Mouse (Mus musculus) CH12.LX (cell line): ENCODE results near the gene Arhgap42. TPM values are rescaled to one million over a fixed set of nuclear protein-coding genes. Genes with fewer than 3 reads are reported as not detected.

Experiments used
- DNase-seq: peaks from one replicate; pipeline ENCODE4 v3.0.0-alpha.2; 2013; ENCODE audit errors: extremely low read depth
- H3K27ac ChIP-seq: 2 replicates; pipeline ENCODE4 v1.5.1; 2012; ENCODE audit warnings: low read depth, mild to moderate bottlenecking, control low read depth, moderate library complexity; ENCODE audit not compliant: insufficient read depth
- H3K27me3 ChIP-seq: replicated peaks from 2 replicates; pipeline ENCODE3; 2012; ENCODE audit warnings: inconsistent platforms
- H3K36me3 ChIP-seq, 2 experiments: replicated peaks in 1 of 2; 2 replicates each; pipeline versions ENCODE3 to v1.6.1; 2012; ENCODE audit warnings: inconsistent platforms in 1 of 2, low read length in 1 of 2, mild to moderate bottlenecking in 1 of 2, mixed read lengths in 1 of 2, moderate library complexity in 1 of 2; ENCODE audit not compliant: control insufficient read depth in 1 of 2, insufficient read depth in 1 of 2
- H3K4me1 ChIP-seq, 2 experiments: 2 replicates each; pipeline ENCODE4 v1.6.1; 2012; ENCODE audit warnings: inconsistent platforms in 1 of 2, moderate library complexity in 1 of 2; ENCODE audit not compliant: insufficient read depth in 2 of 2, control insufficient read depth in 1 of 2
- H3K4me2 ChIP-seq: 2 replicates; pipeline ENCODE4 v1.6.1; 2012; ENCODE audit warnings: low read depth, mild to moderate bottlenecking, control low read depth; ENCODE audit not compliant: poor library complexity, insufficient read depth, severe bottlenecking
- H3K4me3 ChIP-seq, 3 experiments: fragments of 150-350 bp in 1 of 3; sonication (generic) in 1 of 3; replicated peaks in 1 of 3; 2 replicates each; pipeline versions ENCODE3 to v1.5.1; 2011 to 2012; ENCODE audit warnings: low read depth in 2 of 3, low read length in 2 of 3, mild to moderate bottlenecking in 2 of 3, moderate library complexity in 2 of 3, control low read depth in 1 of 3, improper control_type of control experiment in 1 of 3, inconsistent platforms in 1 of 3, mixed read lengths in 1 of 3; ENCODE audit not compliant: poor library complexity in 1 of 3
- H3K79me2 ChIP-seq: replicated peaks from 2 replicates; pipeline ENCODE4 v1.6.1; 2012; ENCODE audit warnings: mild to moderate bottlenecking, moderate library complexity; ENCODE audit not compliant: control insufficient read depth, poor library complexity, insufficient read depth, severe bottlenecking; ENCODE audit errors: extremely low read depth
- H3K9ac ChIP-seq: 2 replicates; pipeline ENCODE4 v1.6.1; 2012; ENCODE audit warnings: low read depth, mild to moderate bottlenecking, control low read depth, moderate library complexity; ENCODE audit not compliant: insufficient read depth
- H3K9me3 ChIP-seq: replicated peaks from 2 replicates; pipeline ENCODE3; 2012; ENCODE audit warnings: low read length, inconsistent platforms, mixed read lengths
- CHD1 ChIP-seq: IDR thresholded peaks from 2 replicates; pipeline ENCODE4 v1.6.1; 2012; ENCODE audit warnings: low read depth, low read length, improper control_type of control experiment, inconsistent platforms
- CHD2 ChIP-seq: IDR thresholded peaks from 2 replicates; pipeline ENCODE4 v1.6.1; 2011; ENCODE audit warnings: low read length, improper control_type of control experiment
- CTCF ChIP-seq, 2 experiments: IDR thresholded peaks in 1 of 2; conservative IDR thresholded peaks in 1 of 2; 2 replicates each; pipeline ENCODE4 v1.5.1; 2011 to 2012; ENCODE audit warnings: low read depth in 2 of 2, low read length in 2 of 2, improper control_type of control experiment in 1 of 2, inconsistent platforms in 1 of 2, mild to moderate bottlenecking in 1 of 2, moderate library complexity in 1 of 2
- E2F4 ChIP-seq: IDR thresholded peaks from 2 replicates; pipeline ENCODE4 v1.6.1; 2011; ENCODE audit warnings: low read depth, low read length, improper control_type of control experiment; ENCODE audit not compliant: insufficient replicate concordance
- ELF1 ChIP-seq: IDR thresholded peaks from 2 replicates; pipeline ENCODE4 v1.6.1; 2014; ENCODE audit warnings: low read depth, mild to moderate bottlenecking, inconsistent platforms, low read length, improper control_type of control experiment
- EP300 ChIP-seq: IDR thresholded peaks from 2 replicates; pipeline ENCODE4 v1.6.1; 2011; ENCODE audit warnings: low read length, improper control_type of control experiment
- IRF4 ChIP-seq: IDR thresholded peaks from 2 replicates; pipeline ENCODE4 v1.6.1; 2014; ENCODE audit warnings: low read depth, mild to moderate bottlenecking, inconsistent platforms, low read length, improper control_type of control experiment
- JUND ChIP-seq: conservative IDR thresholded peaks from 2 replicates; pipeline ENCODE4 v1.6.1; 2011; ENCODE audit warnings: low read depth, low read length, improper control_type of control experiment
- MAFK ChIP-seq: IDR thresholded peaks from 2 replicates; pipeline ENCODE4 v1.6.1; 2011; ENCODE audit warnings: low read length, improper control_type of control experiment; ENCODE audit not compliant: insufficient replicate concordance
- MAX ChIP-seq: IDR thresholded peaks from 2 replicates; pipeline ENCODE4 v1.6.1; 2011; ENCODE audit warnings: low read length, improper control_type of control experiment
- MEF2A ChIP-seq: IDR thresholded peaks from 2 replicates; pipeline ENCODE4 v1.6.1; 2014; ENCODE audit warnings: low read depth, mild to moderate bottlenecking, inconsistent platforms, low read length, improper control_type of control experiment, borderline replicate concordance
- MXI1 ChIP-seq: IDR thresholded peaks from 2 replicates; pipeline ENCODE4 v1.6.1; 2011; ENCODE audit warnings: mild to moderate bottlenecking, low read depth, low read length, improper control_type of control experiment
- MYC ChIP-seq: IDR thresholded peaks from 2 replicates; pipeline ENCODE4 v1.6.1; 2011; ENCODE audit warnings: low read depth, mild to moderate bottlenecking, improper control_type of control experiment, low read length
- NELFE ChIP-seq: IDR thresholded peaks from 2 replicates; pipeline ENCODE4 v1.6.1; 2011; ENCODE audit warnings: low read depth, low read length, improper control_type of control experiment
- NRF1 ChIP-seq: IDR thresholded peaks from 2 replicates; pipeline ENCODE4 v1.6.1; 2014; ENCODE audit warnings: low read depth, mild to moderate bottlenecking, inconsistent platforms, low read length, improper control_type of control experiment, moderate library complexity
- PAX5 ChIP-seq: IDR thresholded peaks from 2 replicates; pipeline ENCODE4 v1.6.1; 2012; ENCODE audit warnings: low read length, inconsistent platforms, mixed read lengths
- POLR2A ChIP-seq: IDR thresholded peaks from 2 replicates; pipeline ENCODE4 v1.6.1; 2011; ENCODE audit warnings: low read depth, mild to moderate bottlenecking, improper control_type of control experiment, low read length
- TBP ChIP-seq: conservative IDR thresholded peaks from 2 replicates; pipeline ENCODE4 v1.6.1; 2011; ENCODE audit warnings: low read depth, low read length, improper control_type of control experiment
- TCF12 ChIP-seq: IDR thresholded peaks from 2 replicates; pipeline ENCODE4 v1.6.1; 2014; ENCODE audit warnings: low read depth, mild to moderate bottlenecking, inconsistent platforms, low read length, improper control_type of control experiment
- UBTF ChIP-seq: IDR thresholded peaks from 2 replicates; pipeline ENCODE4 v1.6.1; 2012; ENCODE audit warnings: low read depth, mild to moderate bottlenecking, inconsistent platforms, low read length, improper control_type of control experiment, moderate library complexity
- USF2 ChIP-seq: conservative IDR thresholded peaks from 2 replicates; pipeline ENCODE4 v1.6.1; 2011; ENCODE audit warnings: low read depth, low read length, improper control_type of control experiment
- ZC3H11A ChIP-seq: IDR thresholded peaks from 2 replicates; pipeline ENCODE4 v1.6.1; 2012; ENCODE audit warnings: low read depth, mild to moderate bottlenecking, inconsistent platforms, low read length, improper control_type of control experiment
- ZKSCAN1 ChIP-seq: IDR thresholded peaks from 2 replicates; pipeline ENCODE4 v1.6.1; 2012; ENCODE audit warnings: low read depth, inconsistent platforms, low read length, improper control_type of control experiment, borderline replicate concordance
- ZNF384 ChIP-seq: IDR thresholded peaks from 2 replicates; pipeline ENCODE4 v1.6.1; 2012; ENCODE audit warnings: low read depth, low read length, improper control_type of control experiment, inconsistent platforms
- dilution Hi-C: fragments of 300-500 bp; cut with MboI; formaldehyde crosslinking; loops from 2 replicates; pipeline ENCODE4 v1.14.3; 2020; ENCODE audit warnings: low sequenced_read_pairs; ENCODE audit not compliant: extremely low pct_unique_long_range_greater_than_20kb, extremely low pct_ligation_motif_present
- in situ Hi-C: fragments of 300-500 bp; cut with MboI; formaldehyde crosslinking; loops from 3 replicates; pipeline ENCODE4 v1.14.3; 2019; ENCODE audit warnings: low sequenced_read_pairs, low pct_ligation_motif_present, low pct_unique_long_range_greater_than_20kb, mixed read lengths
- polyA plus RNA-seq: library from polyadenylated mRNA; unstranded; fragments of >175 nt; gene quantifications from 2 replicates; pipeline ENCODE4 v1.2.1, GENCODE M21; 2012; ENCODE audit warnings: low read depth; ENCODE audit not compliant: insufficient read length
- total RNA-seq, 2 experiments: library from RNA; depleted of rRNA; stranded (reverse); fragments of 300-350 nt in 1 of 2; fragments of >200 nt in 1 of 2; gene quantifications; 2 replicates each; pipeline ENCODE4 v1.2.3; 2012 to 2014

Arhgap42 gene
- total and polyA plus RNA-seq, 3 experiments: not detected

GRCm38 (mm10) chr9:9127041-9127755, 111.7 kb downstream of the Arhgap42 start:
- Histone ChIP-seq H3K79me2 (no peaks in the 10 kb centered on the region), H3K9ac (no peak overlapping the region), H3K4me2 (no peak overlapping the region), H3K9me3 (peaks cover 4% of the 10 kb centered on the region), H3K27me3 (no peaks in the 10 kb centered on the region), H3K27ac (no peak overlapping the region), H3K36me3 (no peaks in the 10 kb centered on the region), H3K4me3 (no peak overlapping the region), H3K4me1 (no peaks in the 10 kb centered on the region)
- dilution Hi-C loops (no loop called here), in situ Hi-C loops (no loop called here)
- TF ChIP-seq CHD2: no peak
- TF ChIP-seq MEF2A: no peak
- TF ChIP-seq ZNF384: no peak
- TF ChIP-seq PAX5: no peak
- TF ChIP-seq NELFE: no peak
- no peak for TF ChIP-seq TCF12
- TF ChIP-seq ZC3H11A: no peak
- no peak for TF ChIP-seq CTCF (conservative IDR thresholded peaks at IDR 0.05 in 1 of 2, IDR thresholded peaks at IDR 0.05 in 1 of 2; ENCODE audit: low read depth in 2 of 2, low read length in 2 of 2)
- no peak for TF ChIP-seq UBTF
- no peak for TF ChIP-seq MAFK
- DNase-seq: no peak

GRCm38 (mm10) chr9:9124156-9124555, 114.7 kb downstream of the Arhgap42 start:
- no peak for DNase-seq
- Histone ChIP-seq H3K36me3 (no peaks in the 10 kb centered on the region), H3K4me2 (no peak overlapping the region), H3K4me1 (no peaks in the 10 kb centered on the region), H3K27ac (no peak overlapping the region), H3K9me3 (peaks cover 5% of the 10 kb centered on the region), H3K27me3 (no peaks in the 10 kb centered on the region), H3K79me2 (no peaks in the 10 kb centered on the region), H3K9ac (no peak overlapping the region), H3K4me3 (no peak overlapping the region)
- TF ChIP-seq IRF4: no peak
- no peak for TF ChIP-seq MYC
- no peak for TF ChIP-seq CTCF (conservative IDR thresholded peaks at IDR 0.05 in 1 of 2, IDR thresholded peaks at IDR 0.05 in 1 of 2; ENCODE audit: low read depth in 2 of 2, low read length in 2 of 2)
- no peak for TF ChIP-seq ELF1
- TF ChIP-seq CHD1: no peak
- no peak for TF ChIP-seq MAX
- no peak for TF ChIP-seq NELFE
- TF ChIP-seq MXI1: no peak
- no peak for TF ChIP-seq TBP
- TF ChIP-seq USF2: no peak
- TF ChIP-seq UBTF: no peak
- no peak for TF ChIP-seq NRF1
- no peak for TF ChIP-seq CHD2
- no peak for TF ChIP-seq TCF12
- no peak for TF ChIP-seq JUND
- TF ChIP-seq EP300: no peak
- TF ChIP-seq POLR2A: no peak
- no peak for TF ChIP-seq E2F4
- no peak for TF ChIP-seq PAX5
- TF ChIP-seq ZKSCAN1: no peak
- dilution Hi-C loops (no loop called here), in situ Hi-C loops (no loop called here)
